Mouse (Mus musculus) ES-E14 (cell line): ENCODE data around the gene Dapk1. TPM values are rescaled to one million over a fixed set of nuclear protein-coding genes. Genes with fewer than 3 reads are reported as not detected.

Experiments
- DNase-seq: peaks from one replicate; pipeline ENCODE4 v3.0.0-alpha.2; 2013; ENCODE audit warnings: low read depth, low spot score
- H3K27ac ChIP-seq: 2 replicates; pipeline ENCODE4 v1.5.1; 2012; ENCODE audit warnings: low read depth, mild to moderate bottlenecking, low read length, moderate library complexity, mixed read lengths; ENCODE audit not compliant: poor library complexity, insufficient read depth, severe bottlenecking
- H3K36me3 ChIP-seq: 2 replicates; pipeline ENCODE4 v1.6.1; 2012; ENCODE audit warnings: mild to moderate bottlenecking, low read length, moderate library complexity, mixed read lengths; ENCODE audit not compliant: control insufficient read depth, poor library complexity, insufficient read depth, severe bottlenecking
- H3K4me1 ChIP-seq, 2 experiments: fragments of 150-350 bp in 1 of 2; sonication (generic) in 1 of 2; 2 replicates each; pipeline ENCODE4 v1.6.1; 2012; ENCODE audit warnings: low read length in 2 of 2, mild to moderate bottlenecking in 1 of 2, mixed read lengths in 1 of 2; ENCODE audit not compliant: control insufficient read depth in 2 of 2, insufficient read depth in 2 of 2, poor library complexity in 1 of 2
- H3K4me3 ChIP-seq, 2 experiments: fragments of 150-350 bp in 1 of 2; sonication (generic) in 1 of 2; 2 replicates each; pipeline ENCODE4 v1.5.1; 2012; ENCODE audit warnings: low read length in 2 of 2, low read depth in 1 of 2, mild to moderate bottlenecking in 1 of 2, mixed read lengths in 1 of 2; ENCODE audit not compliant: insufficient read depth in 1 of 2, poor library complexity in 1 of 2, severe bottlenecking in 1 of 2
- H3K9ac ChIP-seq: 2 replicates; pipeline ENCODE4 v1.6.1; 2012; ENCODE audit warnings: low read depth, mild to moderate bottlenecking, low read length, mixed read lengths; ENCODE audit not compliant: poor library complexity, insufficient read depth, severe bottlenecking
- H3K9me3 ChIP-seq: fragments of 150-350 bp; sonication (generic); 2 replicates; pipeline ENCODE4 v1.6.1; 2012; ENCODE audit warnings: low read depth, mild to moderate bottlenecking, low read length; ENCODE audit not compliant: control insufficient read depth, insufficient read depth
- CHD2 ChIP-seq: IDR thresholded peaks from 2 replicates; pipeline ENCODE4 v1.6.1; 2014; ENCODE audit warnings: mild to moderate bottlenecking, low read depth, low read length, inconsistent platforms
- HCFC1 ChIP-seq: IDR thresholded peaks from 2 replicates; pipeline ENCODE4 v1.6.1; 2012; ENCODE audit warnings: low read length, inconsistent platforms, borderline replicate concordance; ENCODE audit not compliant: insufficient read depth
- MAFK ChIP-seq: IDR thresholded peaks from 2 replicates; pipeline ENCODE4 v1.6.1; 2014; ENCODE audit warnings: mild to moderate bottlenecking, low read depth, low read length, inconsistent platforms; ENCODE audit not compliant: insufficient read depth
- ZC3H11A ChIP-seq: IDR thresholded peaks from 2 replicates; pipeline ENCODE4 v1.6.1; 2012; ENCODE audit warnings: low read depth, mild to moderate bottlenecking, inconsistent platforms, low read length, borderline replicate concordance
- ZNF384 ChIP-seq: IDR thresholded peaks from 2 replicates; pipeline ENCODE4 v1.6.1; 2012; ENCODE audit warnings: low read depth, low read length, inconsistent platforms
- in situ Hi-C, 2 experiments: fragments of 600-800 bp; cut with MboI; formaldehyde crosslinking; loops; one replicate each; pipeline ENCODE4 v1.15.1; 2025; ENCODE audit warnings: low sequenced_read_pairs in 2 of 2, inconsistent platforms in 1 of 2; ENCODE audit not compliant: unreplicated experiment in 2 of 2
- total RNA-seq: library from RNA; depleted of rRNA; stranded (reverse); fragments of 300-350 nt; gene quantifications from 2 replicates; pipeline ENCODE4 v1.2.3, GENCODE M21; 2012

The Dapk1 gene
- total RNA-seq, 1 experiment: 18.2 TPM

GRCm38 (mm10) chr13:60612160-60612559 lies 10.4 kb downstream of the Dapk1 start:
- no peaks in the 10 kb centered on the region for H3K9me3 ChIP-seq
- no peak overlapping the region for H3K9ac ChIP-seq
- no peak for DNase-seq
- no peak overlapping the region for H3K4me3 ChIP-seq
- H3K27ac ChIP-seq: no peak overlapping the region
- H3K4me1 ChIP-seq: peaks cover 14 to 36% of the 10 kb centered on the region in 2 experiments
- H3K36me3 ChIP-seq: 0 out of 2 replicates have a peak, but pooled peaks cover 3% of the 10 kb centered on the region
- no peak for TF ChIP-seq ZNF384
- TF ChIP-seq CHD2: no peak
- no peak for TF ChIP-seq ZC3H11A
- TF ChIP-seq MAFK: no peak
- no peak for TF ChIP-seq HCFC1
- in situ Hi-C loops: no loop called here

DNA sequence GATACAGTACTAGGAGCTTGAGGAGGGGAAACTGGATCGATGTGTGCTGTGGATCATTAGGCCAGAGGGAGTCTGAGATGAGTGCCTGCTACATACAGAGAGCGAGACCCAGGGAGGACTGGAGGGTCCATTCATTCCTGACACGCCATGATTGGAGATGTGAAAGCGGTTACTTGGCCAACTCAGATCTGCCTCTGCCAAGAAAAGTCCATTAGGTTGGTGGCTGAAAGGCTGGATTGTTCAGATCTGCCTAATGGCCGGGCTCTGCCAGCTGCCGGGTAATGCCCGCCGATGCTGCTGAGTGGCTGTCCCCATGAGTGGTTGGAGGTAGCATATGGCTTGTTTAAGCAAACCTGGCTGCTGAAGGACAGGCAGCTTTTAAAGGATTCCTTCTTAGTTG lies 12.4 kb downstream of the Dapk1 start:
- Histone ChIP-seq H3K9me3 (no peaks in the 10 kb centered on the region), H3K9ac (no peak overlapping the region), H3K4me1 (peaks cover 22 to 36% of the 10 kb centered on the region in 2 experiments), H3K27ac (no peak overlapping the region), H3K36me3 (0 out of 2 replicates have a peak, but pooled peaks cover 3% of the 10 kb centered on the region), H3K4me3 (no peak overlapping the region)
- TF ChIP-seq HCFC1: no peak
- no peak for TF ChIP-seq MAFK
- TF ChIP-seq ZNF384: no peak
- TF ChIP-seq ZC3H11A: no peak
- no peak for TF ChIP-seq CHD2
- no peak for DNase-seq
- in situ Hi-C loops: no loop called here

GRCm38 (mm10) chr13:60615057-60615650 lies 13.4 kb downstream of the Dapk1 start:
- Histone ChIP-seq H3K9ac (no peak overlapping the region), H3K36me3 (0 out of 2 replicates have a peak, but pooled peaks cover 3% of the 10 kb centered on the region), H3K27ac (no peak overlapping the region), H3K9me3 (no peaks in the 10 kb centered on the region), H3K4me3 (peak overlapping the region in 1 of 2 experiments; percentile 13; a peak in 2 of 4 replicates), H3K4me1 (peaks cover 15 to 43% of the 10 kb centered on the region in 2 experiments)
- TF ChIP-seq ZNF384: no peak
- no peak for TF ChIP-seq ZC3H11A
- no peak for TF ChIP-seq MAFK
- no peak for TF ChIP-seq CHD2
- DNase-seq: no peak
- in situ Hi-C loops: no loop called here

DNA sequence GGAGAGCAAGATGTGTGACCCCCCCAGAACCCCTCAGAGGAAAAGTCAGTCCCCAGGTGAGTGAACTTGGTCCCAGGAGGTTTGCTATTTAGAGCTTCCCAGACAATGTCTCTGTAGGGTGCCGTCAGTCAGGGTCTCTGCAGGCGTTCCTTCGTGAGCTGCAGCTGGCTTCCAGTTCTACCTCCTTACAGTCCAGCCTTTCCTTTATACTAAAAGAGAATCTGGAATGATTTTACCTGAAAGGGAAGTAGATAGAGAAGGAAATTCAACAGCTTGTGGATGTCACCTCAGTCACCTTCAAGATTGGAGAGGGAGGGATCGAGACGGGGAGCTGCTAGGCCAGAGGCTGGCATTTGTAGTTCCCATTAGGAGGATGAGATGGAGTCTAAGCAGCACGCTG lies 14.3 kb downstream of the Dapk1 start:
- Histone ChIP-seq H3K27ac (no peak overlapping the region; the same call in 1 of the 2 replicates), H3K4me3 (0 out of 4 replicates have a peak overlapping the region, but pooled peaks of 1 of the 2 experiments have one; percentile 14), H3K9me3 (no peaks in the 10 kb centered on the region), H3K9ac (no peak overlapping the region), H3K4me1 (peaks cover 15 to 46% of the 10 kb centered on the region in 2 experiments), H3K36me3 (0 out of 2 replicates have a peak, but pooled peaks cover 2% of the 10 kb centered on the region)
- DNase-seq: no peak
- TF ChIP-seq CHD2 (no peak), HCFC1 (no peak)
- in situ Hi-C loops: no loop called here

- no peak overlapping the region for H3K27ac ChIP-seq
- in situ Hi-C loops: no loop called here
Observed at GRCm38 (mm10) chr13:60618287-60618686, 16.5 kb downstream of the Dapk1 start.

More at GRCm38 (mm10) chr13:60618287-60618686, 16.5 kb downstream of the Dapk1 start:
- Histone ChIP-seq H3K36me3 (no peaks in the 10 kb centered on the region), H3K9ac (peak overlapping the region; percentile 11; the same call in 1 of the 2 replicates), H3K9me3 (no peaks in the 10 kb centered on the region), H3K4me1 (peaks cover 15 to 33% of the 10 kb centered on the region in 2 experiments), H3K4me3 (no peak overlapping the region)
- no peak for TF ChIP-seq MAFK
- no peak for TF ChIP-seq ZNF384
- no peak for TF ChIP-seq CHD2
- no peak for TF ChIP-seq HCFC1
- no peak for TF ChIP-seq ZC3H11A
- no peak for DNase-seq
